Mouse (Mus musculus) gastrocnemius, postnatal 25 days (tissue): Measurements from ENCODE around the gene Pde3a. TPM values are rescaled to one million over a fixed set of nuclear protein-coding genes. Genes with fewer than 3 reads are reported as not detected.
A peak's percentile ranks its signal among the peaks of the same experiment; 100 is the strongest.
"Not testable (repeated sequence)": the region's sequence is repeated elsewhere in the genome, so short reads cannot be mapped to it uniquely, and the experiment has no call there.

Source experiments
- DNase-seq: peaks from one replicate; pipeline ENCODE4 v3.0.0; 2022
- total RNA-seq, 2 experiments: library from RNA; stranded (reverse); gene quantifications; 1 replicate in 1 of 2; 2 replicates in 1 of 2; pipeline ENCODE4 v1.2.3; 2021

Pde3a gene
- total RNA-seq, 2 experiments from 2014 or later: 3.0 to 4.3 TPM

DNA sequence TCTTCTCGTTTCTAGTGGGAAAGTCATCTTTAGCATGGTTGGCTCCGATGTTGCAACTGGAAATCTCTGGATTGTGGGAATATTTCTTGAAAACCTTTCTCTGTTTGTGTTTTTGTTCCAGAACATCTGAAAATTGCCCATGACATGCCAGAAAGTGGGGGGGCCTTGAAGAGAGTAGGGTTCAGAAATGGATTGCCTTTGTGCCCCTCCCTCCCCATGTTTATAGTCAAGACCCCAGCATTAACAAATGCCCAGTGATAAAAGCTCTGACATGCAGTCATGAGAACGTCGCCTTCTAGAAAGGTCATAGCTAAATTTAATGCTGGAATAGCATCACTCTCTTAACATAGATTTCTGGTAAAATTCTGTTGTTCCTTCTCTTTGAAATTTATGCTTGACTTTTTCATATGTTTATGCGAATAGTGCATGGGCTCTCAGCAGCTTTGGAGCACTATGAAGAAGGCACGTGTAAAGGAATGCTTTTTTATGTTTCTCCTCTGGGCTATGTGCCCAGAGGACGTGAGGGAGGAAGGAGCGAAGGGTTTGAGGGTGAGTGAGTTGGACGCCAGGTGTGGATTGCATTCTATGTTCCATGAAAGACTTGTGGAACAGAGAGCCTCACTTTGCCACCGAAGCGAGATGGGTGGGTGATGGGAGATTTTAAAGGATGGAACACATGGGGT is 19.0 kb downstream of the Pde3a start:
- DNase-seq: no peak

DNA sequence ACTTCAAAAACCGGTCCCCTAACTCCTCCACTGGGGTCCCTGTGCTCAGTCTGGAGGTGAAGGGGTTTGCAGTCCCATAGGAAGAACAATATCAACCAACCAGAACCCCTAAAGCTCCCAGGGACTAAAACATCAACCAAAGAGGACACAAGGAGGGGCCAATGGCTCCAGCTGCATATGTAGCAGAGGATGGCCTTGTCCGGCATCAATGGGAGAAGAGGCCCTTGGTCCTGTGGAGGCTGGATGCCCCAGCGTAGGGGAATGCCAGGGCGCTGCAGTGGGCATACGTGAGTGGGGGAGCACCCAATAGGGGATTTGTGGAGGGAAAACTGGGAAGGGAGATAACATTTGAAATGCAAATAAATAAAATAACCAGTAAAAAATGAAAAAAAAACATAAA is 19.8 kb downstream of the Pde3a start:
- no peak for DNase-seq

DNA sequence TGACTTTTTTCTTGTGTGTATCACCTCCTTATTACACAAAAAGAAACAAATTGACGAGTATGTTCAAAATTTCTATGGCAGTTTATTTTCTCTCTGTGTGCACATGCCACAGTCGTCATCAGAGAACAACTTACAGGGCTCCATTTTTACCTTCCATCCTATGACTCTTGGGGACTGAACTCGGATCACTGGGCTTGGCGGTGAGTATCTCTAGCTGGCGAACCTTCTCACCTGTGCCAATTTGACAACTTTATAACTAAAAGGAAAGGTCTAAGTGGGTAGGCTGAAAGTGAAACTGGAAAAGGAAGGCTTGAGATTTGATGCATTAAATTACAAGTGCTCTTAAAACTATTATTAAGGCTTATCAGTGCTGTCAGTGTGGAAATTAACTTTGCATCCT is 22.1 kb downstream of the Pde3a start:
- no peak for DNase-seq

DNA sequence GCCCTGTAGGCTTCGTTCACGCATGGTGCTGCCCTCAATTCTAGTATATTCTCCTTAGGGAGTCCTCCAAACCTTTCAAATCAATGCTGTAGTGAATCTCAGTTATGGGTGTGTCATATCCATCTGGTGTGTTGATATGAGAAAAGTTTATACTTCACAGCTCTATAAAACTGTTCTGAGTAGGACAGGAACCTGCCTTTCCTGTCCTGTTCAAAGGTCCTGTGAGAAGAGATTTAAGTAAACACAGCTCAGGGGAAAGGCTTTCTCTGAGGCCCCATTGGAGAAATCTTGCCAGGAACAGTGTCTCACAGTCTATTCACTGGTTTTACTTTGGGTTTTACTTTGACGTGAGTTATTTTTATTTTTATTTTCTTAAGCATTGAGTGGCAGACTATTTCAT is 22.5 kb downstream of the Pde3a start:
- no peak for DNase-seq

DNA sequence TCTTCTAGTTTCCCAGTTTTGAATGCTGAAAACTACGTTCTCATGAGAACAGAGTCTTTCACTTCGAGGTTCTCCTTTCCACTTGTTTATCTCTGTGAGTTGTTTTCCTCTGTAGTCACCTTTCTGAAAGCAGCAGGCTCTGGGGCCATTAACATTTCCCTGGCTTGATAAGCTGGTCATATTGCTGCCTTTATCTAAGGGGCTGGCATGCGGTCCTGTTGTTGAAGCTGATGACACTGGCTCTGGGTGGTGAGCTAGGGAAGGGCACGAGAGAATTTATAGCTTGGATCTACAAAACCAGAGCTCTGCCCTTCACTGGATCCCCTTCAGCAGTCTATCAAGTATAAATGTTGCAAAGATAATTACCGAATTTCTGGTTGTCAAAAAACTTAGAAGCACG is 24.6 kb downstream of the Pde3a start:
- no peak for DNase-seq

DNA sequence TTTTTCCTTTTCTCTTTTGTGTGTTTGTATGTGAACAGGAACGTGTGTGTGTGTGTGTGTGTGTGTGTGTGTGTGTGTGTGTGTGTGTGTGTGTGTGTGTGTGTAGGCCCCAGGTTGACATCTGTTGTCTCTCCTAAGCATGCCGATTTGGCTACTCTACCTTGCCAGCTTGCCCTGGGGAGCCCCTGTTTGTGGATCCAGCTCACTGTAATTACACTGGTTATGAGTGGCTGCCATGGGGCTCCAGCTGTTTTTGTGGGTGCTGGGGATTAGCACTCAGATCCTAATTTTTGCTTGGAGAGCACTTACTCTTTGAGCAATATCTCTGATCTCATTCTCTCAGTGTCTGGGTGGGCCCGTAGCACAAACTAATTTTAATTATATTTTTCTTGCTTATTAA is 32.6 kb downstream of the Pde3a start:
- no peak for DNase-seq

DNA sequence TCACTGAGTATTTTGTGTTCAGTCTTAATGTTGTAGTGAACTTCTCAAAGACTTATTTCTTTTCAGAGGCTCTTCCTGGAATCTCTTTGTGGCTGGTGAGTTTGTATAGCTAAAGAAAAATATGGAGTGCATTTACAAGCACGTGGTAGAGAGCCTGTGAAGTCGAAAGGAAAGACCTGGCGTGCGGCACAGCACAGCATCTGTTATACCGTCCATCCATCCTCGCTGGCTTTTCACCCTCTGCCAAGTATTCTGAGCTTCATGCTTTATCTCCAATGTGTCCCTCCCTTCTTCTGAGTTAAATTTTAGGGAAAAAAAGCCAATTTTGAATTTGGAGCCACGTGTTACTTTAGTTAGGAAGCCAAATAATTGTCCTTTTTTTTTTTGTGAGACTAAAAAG is 33.7 kb downstream of the Pde3a start:
- DNase-seq: no peak

DNA sequence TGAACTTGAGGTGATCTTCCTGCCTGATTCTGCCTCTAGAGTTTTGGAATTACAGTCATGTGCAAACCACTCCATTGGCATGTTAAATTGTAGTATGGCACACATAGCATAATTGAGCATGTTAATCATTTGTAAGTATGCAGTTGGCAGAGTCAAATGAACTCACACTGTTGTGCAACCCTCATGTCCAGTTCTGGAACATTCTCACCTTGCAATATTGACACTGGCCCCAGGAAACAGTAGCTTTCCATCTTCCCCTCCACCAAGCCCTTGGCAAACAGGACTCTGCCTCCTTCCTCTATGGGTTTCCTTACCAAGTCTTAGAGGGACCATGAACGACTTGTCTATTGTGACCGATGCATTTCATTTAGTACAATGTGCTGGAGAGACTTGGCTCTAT is 42.1 kb downstream of the Pde3a start:
- DNase-seq: no peak

DNA sequence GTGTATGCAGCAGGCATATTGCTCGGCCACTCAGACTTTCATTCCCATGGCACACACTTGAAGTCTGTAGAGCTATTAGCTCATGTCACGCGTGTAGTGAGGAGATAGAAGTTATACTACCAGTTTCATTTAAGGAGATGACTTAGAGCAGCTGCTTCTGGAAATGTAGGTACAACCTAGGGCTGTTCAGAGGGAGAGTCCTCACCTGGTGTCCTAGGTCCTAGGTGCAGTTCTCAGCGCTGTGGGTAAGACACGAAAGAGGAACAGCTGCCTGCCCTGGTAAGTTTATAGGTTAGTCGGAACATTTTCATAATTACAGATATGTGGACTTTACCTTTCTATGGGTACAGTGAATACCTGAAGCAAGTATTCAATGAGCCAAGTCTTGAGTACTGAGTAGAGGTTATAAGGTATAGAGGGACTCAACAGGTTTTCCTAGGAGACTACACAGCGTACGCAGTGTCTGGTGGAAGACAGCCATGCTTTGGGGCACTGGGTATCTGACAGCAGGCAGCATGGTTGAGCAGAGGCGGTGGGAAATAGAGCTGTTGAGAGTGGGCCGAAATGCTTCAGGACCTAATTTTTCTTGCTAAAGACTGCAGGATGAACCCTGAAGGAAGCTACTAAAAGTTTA is 43.9 kb downstream of the Pde3a start:
- no peak for DNase-seq

DNA sequence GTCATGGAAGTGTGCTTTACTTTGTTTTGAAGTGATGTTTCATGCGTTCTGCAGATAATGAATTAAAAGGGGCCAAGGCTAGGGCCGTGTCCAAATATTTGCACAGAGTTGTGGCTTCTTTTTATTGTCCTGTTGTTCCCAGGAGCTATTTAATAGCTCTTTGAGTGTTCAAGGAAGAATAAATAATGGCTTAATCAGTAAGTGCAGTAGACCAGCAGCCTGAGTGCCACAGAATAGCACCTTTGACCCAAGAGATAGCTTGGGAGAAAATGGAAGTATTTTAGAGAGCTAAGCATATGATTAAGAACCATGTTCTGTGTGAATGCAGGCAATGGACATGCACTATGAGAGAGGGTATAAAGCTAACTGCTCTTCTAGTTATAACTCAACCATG is 44.4 kb downstream of the Pde3a start:
- DNase-seq: no peak

DNA sequence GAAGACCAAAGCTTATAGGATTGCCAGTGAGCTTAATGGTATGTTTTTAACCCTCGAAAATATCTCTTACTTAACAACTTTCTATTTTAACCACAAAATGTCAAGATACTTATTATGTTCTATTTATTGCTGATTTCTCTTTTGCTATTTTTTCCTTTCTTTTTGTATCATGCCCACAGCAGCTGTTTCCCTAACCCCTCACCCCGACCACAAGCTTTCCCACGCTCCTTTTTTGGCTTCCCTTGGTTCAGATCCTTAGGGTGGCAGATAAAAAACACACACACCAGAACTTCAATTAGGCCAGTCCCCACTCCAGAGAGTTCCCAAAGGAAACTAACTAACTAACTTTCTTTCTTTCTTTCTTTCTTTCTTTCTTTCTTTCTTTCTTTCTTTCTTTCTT is 46.2 kb downstream of the Pde3a start:
- DNase-seq: no peak

DNA sequence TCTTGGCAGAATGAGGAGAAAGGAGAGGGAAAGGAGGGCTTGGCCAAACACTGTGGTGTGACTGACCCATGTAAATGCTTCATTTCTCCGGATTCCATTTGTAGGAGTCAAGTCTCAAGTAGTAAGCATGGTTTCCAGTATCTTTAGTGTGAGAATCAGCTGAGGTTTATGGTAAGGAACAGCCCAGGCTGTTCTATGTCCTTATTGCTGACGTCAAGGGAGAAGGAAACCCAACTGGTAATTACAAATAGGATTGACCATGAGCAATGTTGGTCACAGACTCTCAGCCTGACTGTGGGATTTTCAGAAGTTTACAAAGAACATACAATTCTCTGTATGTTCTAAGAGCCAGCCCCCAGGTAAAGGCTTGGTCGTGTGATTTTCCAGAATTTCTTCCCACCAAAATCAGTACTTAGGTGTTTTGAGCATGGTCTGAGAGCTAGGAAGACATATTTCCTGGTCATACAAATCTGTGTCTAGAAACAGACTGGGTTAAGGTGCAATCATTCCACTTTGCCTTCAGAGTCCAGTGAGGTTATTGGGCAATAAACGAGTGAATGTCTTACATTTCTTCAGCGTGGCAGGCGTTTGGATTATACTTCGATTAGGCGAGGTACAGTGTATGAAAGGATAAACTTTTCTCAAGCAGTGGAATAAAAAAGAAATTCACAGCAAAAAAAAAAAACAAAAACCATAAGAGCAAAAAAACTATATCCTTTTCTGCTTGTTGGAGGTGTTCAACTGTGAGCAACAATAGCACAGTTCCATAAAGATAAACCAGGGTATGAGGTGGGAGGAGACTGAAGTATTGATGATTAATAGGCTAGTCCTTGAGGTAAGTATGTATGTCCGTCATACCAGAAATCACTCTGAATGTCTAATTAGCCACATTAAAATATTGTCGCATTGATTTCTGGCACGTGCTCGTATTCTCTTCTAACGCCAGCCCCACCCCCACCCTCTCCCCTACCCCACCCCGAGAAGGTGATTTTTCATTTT is 53.0 kb downstream of the Pde3a start:
- DNase-seq: no peak

DNA sequence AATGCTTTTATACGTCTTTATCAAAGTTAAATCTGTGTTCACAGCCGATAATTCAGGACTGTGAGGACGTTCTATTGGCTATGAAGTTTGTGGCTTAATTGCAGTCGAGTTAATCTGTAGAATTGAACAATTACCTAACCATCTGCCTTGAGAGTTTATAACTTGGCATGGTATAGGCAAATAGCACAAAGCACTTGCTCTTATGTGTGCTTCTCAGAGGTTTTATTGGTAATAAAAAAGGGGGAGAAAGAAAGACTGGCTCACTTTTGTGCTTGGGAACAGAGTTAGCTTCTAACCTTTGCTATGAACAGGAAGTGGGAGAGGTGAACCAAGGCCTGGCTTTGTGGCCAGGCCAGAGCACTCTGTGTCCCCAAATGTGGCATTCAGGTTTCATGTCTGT is 53.8 kb downstream of the Pde3a start:
- DNase-seq: no peak

DNA sequence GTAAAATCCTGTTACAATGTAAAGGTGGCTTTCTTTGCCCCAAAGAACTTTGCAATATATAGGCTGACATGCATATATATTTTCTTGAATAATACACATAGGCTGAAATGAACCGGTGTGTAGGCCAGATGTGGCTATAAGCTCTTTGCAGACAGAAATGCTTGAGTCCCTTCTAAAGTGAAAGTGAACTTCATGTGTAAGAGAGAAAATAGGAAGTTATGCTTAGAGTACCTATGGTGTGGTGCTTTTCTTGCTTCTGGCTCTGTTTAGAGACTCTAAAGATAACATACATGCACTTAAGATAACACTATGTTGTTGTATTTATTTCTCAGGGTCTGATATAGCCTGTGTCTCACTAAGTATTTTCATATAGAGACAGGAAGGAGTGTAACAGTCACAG is 58.3 kb downstream of the Pde3a start:
- no peak for DNase-seq

DNA sequence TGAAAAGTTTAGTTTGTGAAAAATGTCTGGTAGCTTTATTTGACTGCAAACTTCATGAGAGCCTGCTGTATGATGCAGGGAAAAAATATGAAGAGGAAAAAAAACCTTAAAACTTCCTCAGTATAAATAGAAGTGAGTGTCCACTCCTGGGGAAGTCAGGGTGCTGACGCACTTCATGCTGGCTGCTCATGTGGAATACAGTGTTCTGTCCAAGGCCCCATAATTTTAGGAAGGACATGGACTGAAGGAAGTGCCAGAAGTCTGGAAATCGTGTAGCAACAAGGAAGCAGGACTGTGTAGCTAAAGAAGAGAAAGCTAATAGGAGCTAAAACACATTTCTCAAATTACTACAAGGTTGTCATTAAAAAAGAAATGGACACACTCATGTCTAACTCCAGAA is 59.4 kb downstream of the Pde3a start:
- DNase-seq: peak; percentile 64

DNA sequence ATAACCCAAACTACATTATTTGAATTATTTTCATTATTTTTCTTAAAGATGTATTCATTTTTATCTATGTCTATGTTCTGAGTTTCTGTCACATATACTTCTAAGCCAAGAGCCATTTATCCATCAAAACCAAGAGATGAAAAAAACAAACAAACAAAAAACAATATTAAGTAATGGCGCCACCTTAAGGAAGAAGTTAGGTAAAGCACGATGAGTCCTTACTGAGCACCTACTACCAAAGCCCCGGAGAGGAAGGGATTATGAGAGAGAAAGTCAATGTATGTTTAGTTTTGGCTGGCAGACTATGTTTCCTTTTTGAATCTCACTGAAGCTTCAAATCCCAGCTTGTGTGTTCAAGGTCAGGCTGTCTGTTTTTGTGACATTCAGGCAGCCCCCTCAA is 60.8 kb downstream of the Pde3a start:
- no peak for DNase-seq

DNA sequence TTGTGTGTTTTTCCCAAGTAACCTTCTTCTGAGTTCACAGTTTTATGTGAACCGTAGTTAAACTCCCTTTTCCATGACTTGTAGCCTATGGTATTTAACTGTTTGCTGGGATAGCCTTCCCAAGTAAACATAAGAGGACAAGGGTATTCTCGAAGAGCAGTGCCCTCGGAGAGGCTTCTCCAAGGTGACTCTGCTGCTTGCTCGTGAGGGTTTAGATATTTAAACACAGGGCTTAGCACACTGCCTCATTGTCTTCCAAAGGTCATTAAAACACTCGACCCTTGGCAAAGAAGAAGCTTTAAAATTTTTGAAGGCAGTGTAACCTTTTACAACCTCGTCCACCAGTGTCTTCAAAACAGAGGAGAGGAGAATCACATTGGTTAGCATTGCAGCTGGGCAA is 61.3 kb downstream of the Pde3a start:
- no peak for DNase-seq

DNA sequence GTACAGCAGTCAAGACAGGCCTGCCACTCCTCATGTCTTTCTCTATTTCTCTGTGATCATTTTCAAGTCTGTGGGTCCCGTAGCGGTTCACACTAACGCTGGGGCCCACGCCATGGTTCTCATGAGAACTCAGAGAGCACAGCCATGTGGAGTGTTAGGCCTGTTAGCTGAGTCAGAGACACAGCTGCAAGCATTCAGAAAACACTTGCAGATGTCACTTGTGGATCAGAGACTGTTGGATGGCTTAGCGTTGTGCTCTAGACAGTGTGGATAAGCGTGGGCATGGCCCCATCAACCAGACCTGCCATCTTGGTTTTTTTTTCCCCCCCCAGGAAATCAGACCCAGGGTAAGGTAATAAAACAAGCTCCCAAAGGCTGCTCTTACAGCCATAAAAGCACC is 62.5 kb downstream of the Pde3a start:
- peak; percentile 16 for DNase-seq

DNA sequence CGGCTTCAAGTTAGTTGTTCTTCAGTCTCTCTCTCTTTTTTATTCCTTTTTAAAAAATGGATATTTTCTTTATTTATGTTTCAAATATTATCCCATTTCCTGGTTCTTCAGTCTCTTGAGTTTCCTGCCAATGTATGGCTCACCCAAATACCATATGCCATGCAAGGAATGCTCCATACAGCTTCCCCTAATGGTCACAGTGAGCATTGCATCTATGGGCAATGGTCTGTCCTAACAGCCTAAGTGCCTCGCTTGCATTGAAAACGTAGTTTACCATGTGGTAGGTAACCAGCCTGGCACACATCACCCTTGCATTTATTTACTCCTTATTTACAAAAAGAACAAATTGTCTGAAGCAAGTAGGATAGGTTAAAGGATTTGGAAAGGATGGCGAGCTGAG is 64.0 kb downstream of the Pde3a start:
- DNase-seq: no peak

DNA sequence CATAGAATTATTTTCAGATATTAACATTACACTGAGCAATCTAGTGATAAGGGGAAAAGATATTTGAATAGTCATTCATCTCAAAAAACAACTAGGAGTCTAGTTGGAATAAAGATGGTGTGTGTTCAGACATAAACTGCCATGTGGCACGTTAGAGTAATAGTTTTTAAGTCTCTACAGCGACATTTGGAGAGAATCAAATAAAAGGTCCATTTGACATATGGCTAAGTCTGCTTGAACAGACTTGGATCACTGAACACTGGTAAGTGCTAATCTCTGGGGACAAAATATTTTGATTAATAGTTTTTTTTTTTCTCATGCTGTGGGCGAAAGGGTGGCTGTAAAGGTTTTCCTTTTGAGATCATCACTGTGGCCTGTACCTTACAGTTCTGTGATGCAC is 69.4 kb downstream of the Pde3a start:
- no peak for DNase-seq

DNA sequence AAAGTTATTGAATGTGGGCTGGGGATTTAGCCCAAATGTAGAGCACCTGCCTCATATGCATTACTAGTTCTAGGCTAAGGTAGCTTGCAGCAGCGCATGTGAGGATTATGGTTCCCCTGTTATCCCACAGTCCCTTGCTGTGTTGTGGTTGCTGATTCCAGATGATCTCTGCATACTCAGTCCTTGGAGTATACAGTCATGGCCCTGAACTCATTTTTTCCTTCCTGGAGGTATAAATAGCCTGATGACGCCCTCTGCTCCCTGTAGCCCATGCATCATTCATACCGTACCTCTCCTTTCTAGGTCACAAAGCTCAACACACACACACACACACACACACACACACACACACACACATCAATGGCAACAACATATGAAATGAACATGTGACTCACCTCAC is 72.2 kb downstream of the Pde3a start:
- DNase-seq: no peak

DNA sequence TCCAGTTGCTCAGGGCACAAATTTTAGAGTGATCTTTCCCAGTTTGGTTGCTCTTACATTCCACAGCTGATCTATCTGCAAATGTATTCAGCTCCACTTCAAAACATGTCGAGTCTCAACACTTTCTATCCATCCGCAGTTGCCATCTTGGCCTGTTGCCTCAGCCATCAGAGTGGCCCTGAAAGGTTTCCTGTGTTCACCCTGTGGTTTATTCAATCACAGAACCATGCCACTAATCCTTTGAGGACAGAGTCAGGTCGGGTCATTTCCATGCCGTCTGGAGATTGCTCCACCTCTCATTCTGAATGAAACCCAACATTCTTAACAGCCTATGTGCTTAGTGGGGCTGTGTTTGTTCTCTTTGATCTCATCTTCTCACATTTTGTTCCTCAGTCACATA is 73.9 kb downstream of the Pde3a start:
- no peak for DNase-seq

DNA sequence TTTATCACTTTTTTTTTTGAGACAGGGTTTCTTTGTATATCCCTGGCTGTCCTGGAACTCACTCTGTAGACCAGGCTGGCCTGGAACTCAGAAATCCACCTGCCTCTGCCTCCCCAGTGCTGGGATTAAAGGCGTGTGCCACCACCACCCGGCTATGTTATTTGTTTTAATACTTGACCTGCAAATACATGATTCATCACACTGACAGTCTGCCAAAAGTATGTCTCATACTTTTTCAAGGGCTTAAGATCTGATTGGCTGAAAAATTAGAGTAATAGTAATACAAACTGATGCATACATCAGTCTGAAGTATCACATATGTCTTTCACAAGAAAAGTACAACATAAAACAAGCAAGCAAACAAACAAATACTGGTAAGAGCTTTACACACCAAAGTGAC is 78.1 kb downstream of the Pde3a start:
- not testable (repeated sequence) for DNase-seq
